Mouse (Mus musculus) induced T-regulatory cell, adult 2 months (primary cell): ENCODE results near the gene Elavl1.
"Not testable (repeated sequence)": the region's sequence is repeated elsewhere in the genome, so short reads cannot be mapped to it uniquely, and the experiment has no call there.

Experiments
- DNase-seq: peaks from one replicate; pipeline ENCODE4 v3.0.0-alpha.2; 2012; ENCODE audit warnings: low read depth

Gene Elavl1

GRCm38 (mm10) chr8:4324983-4325750 is at the start of gene Elavl1, which contains the start of gene Ccl25:
Gene Elavl1, minus strand, starts transcription at chr8:4325413.
Gene Ccl25, plus strand, starts transcription at chr8:4325210.
- peak; percentile 98 for DNase-seq

- DNase-seq = peak; percentile 55
Measured at GRCm38 (mm10) chr8:4372657-4373056, 47.4 kb upstream of the Elavl1 start.

DNA sequence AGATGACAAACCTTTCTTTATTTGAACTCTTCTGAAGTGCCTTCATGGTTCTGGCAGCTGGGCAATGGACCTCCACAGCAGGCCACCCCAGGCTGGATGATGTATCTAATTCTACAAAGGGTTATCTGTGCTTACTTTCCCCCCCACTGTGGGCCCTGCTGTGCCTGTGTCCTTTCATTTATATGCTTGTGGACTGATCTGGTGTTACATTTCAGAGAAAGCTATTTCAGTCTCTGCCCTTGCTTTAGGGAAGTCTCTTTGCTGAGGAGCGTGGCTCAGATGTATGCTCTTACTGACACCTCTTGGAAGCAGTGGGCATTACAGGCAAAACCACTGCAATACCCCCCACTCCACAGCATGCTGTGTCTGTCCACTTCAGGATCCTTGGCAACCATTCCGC is 44.9 kb upstream of the Elavl1 start:
- peak; percentile 68 for DNase-seq

GRCm38 (mm10) chr8:4368470-4368869 is 43.3 kb upstream of the Elavl1 start:
- DNase-seq = no peak

DNA sequence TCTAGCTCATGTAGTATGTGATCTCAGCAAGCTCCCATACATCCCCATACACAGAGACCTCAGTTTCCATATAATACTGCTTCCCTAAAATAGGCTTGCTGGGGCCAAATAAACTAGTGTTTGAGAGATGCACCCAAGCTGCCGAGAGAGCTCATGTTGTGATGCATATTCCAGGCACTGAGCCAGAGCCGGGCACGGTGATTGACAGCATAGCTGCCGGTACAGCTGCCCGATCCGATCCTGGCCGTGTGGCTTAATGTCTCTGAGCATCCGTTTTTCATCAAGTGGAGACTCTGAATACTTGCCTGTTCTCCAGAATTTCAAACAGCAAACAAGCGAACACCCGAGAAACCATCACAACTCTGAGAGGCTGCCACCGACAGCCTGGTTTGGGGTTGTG is 42.6 kb upstream of the Elavl1 start:
- no peak for DNase-seq

DNA sequence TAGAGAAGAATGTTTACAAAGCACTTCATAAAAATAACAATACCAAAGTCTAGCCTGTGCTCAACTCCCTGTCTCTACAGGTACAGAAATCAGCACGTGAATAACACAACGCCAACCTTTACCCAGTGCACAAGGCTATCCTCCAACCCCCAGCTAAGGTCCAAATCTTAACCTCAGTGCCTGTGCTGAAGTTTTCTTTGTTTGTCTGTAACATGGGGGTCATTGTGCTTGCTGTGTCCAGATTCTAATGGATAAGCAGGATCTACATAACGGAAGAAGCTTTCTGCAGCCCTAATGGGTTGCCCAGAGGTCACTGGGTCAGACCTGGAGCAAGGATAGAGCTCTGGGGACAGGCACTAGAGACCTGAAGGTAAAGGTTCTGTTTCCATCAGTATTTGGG is 41.0 kb upstream of the Elavl1 start:
- no peak for DNase-seq

- DNase-seq = no peak
Measured at GRCm38 (mm10) chr8:4360922-4361321, 35.7 kb upstream of the Elavl1 start.

GRCm38 (mm10) chr8:4359362-4359761 is 34.1 kb upstream of the Elavl1 start:
- no peak for DNase-seq

GRCm38 (mm10) chr8:4355455-4355854 is 30.2 kb upstream of the Elavl1 start:
- no peak for DNase-seq

GRCm38 (mm10) chr8:4354516-4354915 is 29.3 kb upstream of the Elavl1 start:
- no peak for DNase-seq

- DNase-seq = no peak
Measured at GRCm38 (mm10) chr8:4353741-4354140, 28.5 kb upstream of the Elavl1 start.

DNA sequence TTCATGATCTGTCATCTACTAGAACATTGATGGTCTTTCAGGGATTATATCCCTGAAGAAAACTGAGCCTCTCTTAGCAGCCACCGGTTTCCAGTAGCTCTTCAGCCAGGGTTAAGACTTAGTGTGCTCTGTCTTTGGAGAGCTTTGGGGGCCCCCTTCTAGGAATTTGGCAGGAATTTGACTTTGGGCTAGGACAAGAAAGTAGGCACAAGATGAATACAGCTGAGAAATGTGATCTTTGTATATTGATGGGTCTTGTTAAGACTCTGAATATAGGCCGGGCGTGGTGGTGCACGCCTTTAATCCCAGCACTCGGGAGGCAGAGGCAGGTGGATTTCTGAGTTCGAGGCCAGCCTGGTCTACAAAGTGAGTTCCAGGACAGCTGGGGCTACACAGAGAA is 27.3 kb upstream of the Elavl1 start:
- DNase-seq = not testable (repeated sequence)

DNA sequence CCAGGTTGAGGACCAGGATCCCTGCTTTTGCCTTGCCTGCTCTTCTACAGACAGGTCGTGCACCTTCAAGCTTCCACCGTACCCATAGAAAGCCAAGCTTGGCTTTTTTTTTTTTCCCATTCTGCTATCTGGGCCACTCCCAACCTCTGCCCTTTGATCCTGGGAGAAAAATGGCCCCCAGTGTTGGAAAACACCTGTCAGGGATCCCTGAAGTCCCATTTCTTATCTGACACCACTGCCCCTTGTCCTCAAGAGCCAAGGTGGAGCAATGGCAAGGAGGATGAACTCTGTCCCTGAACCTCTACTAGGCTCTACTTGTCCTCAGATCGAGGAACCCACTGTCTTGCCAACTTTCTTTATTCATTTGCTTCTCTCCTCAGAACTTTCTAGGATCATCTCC is 25.4 kb upstream of the Elavl1 start:
- DNase-seq = no peak

DNA sequence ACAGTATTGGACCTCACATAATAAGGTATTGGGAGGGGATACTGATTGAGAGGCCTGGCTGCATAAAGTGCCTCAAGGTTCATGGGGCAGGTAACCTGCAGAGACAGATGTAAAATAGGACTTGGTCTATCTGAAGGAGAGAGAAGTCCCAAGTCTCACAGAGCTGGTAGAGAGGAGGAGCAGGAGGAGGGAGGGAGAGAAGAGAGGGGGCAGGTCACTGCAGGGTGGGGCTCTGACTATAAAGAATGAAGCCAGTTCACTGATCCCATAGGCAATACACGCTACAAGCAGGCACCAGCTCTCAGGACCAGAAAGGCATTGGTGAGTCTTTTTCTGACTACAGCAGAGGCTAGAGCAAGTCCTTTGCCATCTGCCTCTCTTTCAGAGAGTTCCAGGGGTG is 24.1 kb upstream of the Elavl1 start:
- no peak for DNase-seq

DNA sequence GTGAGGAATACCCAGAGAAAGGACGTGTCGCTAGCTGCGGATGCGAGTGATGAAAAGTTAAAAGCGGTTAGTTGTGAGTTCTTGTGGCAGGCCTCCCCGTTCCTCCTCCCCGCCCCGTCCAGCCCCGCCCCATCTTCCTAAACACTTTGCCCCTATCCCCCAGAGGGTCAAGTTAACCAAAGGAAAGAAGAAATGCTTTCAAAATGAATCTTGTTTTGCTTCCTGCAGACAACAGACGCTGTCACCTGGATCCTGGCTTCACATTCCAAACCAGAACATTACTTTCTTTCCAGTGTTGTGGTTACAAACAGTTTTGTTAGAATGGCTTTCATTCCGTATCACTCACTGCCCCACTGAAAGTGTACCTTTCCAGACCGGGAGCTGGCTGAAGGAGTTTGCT is 23.1 kb upstream of the Elavl1 start:
- DNase-seq = no peak

DNA sequence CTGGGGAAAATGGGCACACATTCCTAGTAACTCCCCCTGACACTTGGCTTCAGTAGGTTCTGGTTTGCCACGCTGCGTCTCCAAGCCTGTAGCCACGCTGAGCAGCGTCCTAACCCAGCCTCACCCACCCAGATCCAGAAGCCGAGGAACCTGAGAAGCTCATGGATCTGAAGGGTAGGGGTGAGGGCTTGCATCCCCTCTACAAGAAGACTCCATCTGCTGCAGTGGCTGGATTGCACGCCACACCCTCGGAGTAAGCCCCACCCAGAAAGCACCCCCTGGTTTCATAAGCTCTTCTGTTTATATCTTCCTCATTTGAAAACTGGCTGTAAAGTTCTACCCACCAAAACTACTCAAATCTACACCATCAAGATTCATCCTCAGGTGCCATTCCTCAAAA is 22.4 kb upstream of the Elavl1 start:
- no peak for DNase-seq

GRCm38 (mm10) chr8:4340207-4340606 is 15.0 kb upstream of the Elavl1 start:
- DNase-seq = no peak

DNA sequence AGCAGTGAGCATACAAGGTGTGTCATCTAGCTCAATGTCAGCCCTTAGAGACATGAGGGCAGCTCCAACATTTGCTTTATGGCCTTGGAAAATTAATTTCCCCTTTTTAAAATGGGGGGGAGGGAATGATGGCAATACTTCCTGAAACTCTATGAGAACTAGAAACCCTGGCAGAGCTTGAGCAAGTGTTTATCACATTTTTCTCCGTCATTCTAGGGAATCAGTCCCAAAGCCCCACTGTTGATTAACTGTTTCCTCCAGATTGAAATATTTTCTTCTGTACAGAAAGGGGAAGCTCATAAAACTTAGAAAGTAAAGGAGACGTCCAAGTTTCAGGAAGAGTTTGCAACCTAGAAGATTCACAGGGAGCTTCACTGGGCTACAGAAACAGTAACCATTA is 10.5 kb upstream of the Elavl1 start:
- no peak for DNase-seq

- DNase-seq = no peak
Measured at GRCm38 (mm10) chr8:4333966-4334365, 8.8 kb upstream of the Elavl1 start.

- DNase-seq = no peak
Measured at GRCm38 (mm10) chr8:4329000-4329399, 3.8 kb upstream of the Elavl1 start.

- DNase-seq = no peak
Measured at GRCm38 (mm10) chr8:4325751-4326036, 481 bp upstream of the Elavl1 start.

DNA sequence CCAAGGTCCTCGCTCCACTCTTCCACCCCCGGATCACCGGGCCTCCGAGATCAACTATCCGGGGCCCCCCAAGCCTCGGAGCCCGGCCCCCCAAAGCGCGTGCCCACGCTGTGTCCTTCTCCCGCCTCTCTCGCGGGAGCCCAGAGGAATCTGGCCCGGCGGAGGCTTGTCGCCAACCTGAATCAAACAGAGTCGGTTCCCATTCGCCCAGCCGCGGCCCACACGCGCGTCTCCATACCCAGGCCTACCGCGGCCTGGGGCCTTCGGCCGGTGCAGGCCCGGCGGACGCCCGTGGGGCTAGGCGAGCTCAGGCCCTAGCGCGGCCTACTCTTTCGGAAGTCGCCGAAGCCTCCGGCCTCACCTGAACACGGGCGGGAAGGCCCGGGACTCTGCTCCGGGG is 688 bp downstream of the Elavl1 start:
- no peak for DNase-seq

DNA sequence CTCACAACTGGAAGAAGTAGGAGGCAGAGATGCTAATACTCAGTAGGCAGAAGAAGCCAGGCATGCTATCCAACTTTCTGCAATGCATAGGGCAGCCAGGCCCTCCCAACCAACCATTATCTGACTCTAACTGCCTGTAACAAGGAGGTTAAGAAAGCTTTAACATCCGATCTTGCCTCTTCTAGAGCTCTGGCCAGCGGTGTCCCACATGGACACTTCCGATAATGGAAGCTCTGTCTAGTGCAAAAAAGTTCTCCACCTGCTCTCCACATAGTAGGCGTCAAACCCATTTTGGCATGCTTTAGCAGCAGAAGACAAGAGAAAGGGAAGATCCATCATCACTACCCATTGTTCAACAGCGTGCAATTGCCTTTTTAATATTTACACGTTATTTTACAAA is 1.3 kb downstream of the Elavl1 start:
- DNase-seq = no peak

DNA sequence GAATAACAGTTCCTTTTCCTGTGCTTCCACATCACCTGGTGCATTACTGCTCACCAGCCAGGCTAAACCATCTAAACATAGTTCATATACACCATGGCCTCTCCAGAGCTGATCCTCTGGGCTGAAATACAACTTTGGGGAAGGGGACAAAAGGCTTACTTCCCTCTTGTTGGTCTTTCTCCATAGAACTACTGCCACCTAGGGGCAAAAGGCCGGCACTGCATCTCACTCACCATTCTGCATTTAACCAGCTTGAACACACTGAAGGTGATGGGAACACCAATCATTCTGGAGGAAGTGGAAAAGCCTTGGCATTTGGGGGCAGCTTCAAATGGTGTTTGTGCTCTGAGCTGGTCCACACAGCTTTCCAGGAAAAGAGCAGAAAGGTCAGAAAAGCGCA is 2.7 kb downstream of the Elavl1 start:
- DNase-seq = peak; percentile 93

GRCm38 (mm10) chr8:4321031-4321430 is 4.2 kb downstream of the Elavl1 start:
- no peak for DNase-seq
